Mouse (Mus musculus): ENCODE results near the gene Hist1h3g. TPM values are rescaled to one million over a fixed set of nuclear protein-coding genes. Genes with fewer than 3 reads are reported as not detected.

Gene Hist1h3g
- polyA plus RNA-seq, 2 experiments from 2014 or later, result 1.1 TPM; not detected in 1

- ATAC-seq, result peak; percentile 62
Observed at GRCm38 (mm10) chr13:23581408-23582218, 46.4 kb downstream of the Hist1h3g start, which contains the start of gene Hist1h4d. Gene Hist1h4d, plus strand, starts transcription at chr13:23581598.

- ATAC-seq, result no peak
Observed at GRCm38 (mm10) chr13:23582219-23583056, 47.2 kb downstream of the Hist1h3g start.

- ATAC-seq, result no peak
Observed at GRCm38 (mm10) chr13:23583387-23584068, 48.3 kb downstream of the Hist1h3g start.

- ATAC-seq, result no peak
Observed at GRCm38 (mm10) chr13:23584331-23584730, 49.1 kb downstream of the Hist1h3g start.

- ATAC-seq, result peak; percentile 37
Observed at GRCm38 (mm10) chr13:23585029-23585441, 49.8 kb downstream of the Hist1h3g start.

Other genes with a start within 250 kb of the Hist1h3g start
- 10 to 100 TPM; 29.2 to 34.1 TPM for gene Zfp322a, start 166.2 kb upstream of the Hist1h3g start, polyA plus RNA-seq (2017; shearing (Covaris generic))
- 10 to 100 TPM; 10.4 to 11.1 TPM for gene Abt1, start 111.6 kb upstream of the Hist1h3g start, polyA plus RNA-seq (2017; shearing (Covaris generic))
- not detected for gene Btn1a1, start 69.5 kb upstream of the Hist1h3g start, polyA plus RNA-seq (2017; shearing (Covaris generic))
- not detected for gene Btn2a2, start 46.6 kb upstream of the Hist1h3g start, polyA plus RNA-seq (2017; shearing (Covaris generic))
- gene Hist1h4h, start 4.4 kb upstream of the Hist1h3g start, polyA plus RNA-seq (2017; shearing (Covaris generic)), result 1 to 10 TPM; 2.7 to 3.2 TPM
- not detected for gene Hist1h2af, start 1.5 kb upstream of the Hist1h3g start, polyA plus RNA-seq (2017; shearing (Covaris generic))
- gene Hist1h2bh, start 8.0 kb downstream of the Hist1h3g start, polyA plus RNA-seq (2017; shearing (Covaris generic)), result under 1 TPM in 1 of 2 experiments, not detected in 1; 0.38 TPM
- 1 to 10 TPM in 1 of 2 experiments, not detected in 1; 1.1 TPM for gene Hist1h3f, start 8.6 kb downstream of the Hist1h3g start, polyA plus RNA-seq (2017; shearing (Covaris generic))
- gene Hist1h4f, start 16.2 kb downstream of the Hist1h3g start, polyA plus RNA-seq (2017; shearing (Covaris generic)), result 1 to 10 TPM in 1 of 2 experiments, not detected in 1; 2.8 TPM
- under 1 TPM; 0.31 to 0.79 TPM for gene Hist1h1d, start 17.8 kb downstream of the Hist1h3g start, polyA plus RNA-seq (2017; shearing (Covaris generic))
- 1 to 10 TPM in 1 of 2 experiments, under 1 TPM in 1; 0.86 to 1.6 TPM for gene Hist1h3e, start 26.9 kb downstream of the Hist1h3g start, polyA plus RNA-seq (2017; shearing (Covaris generic))
- gene Hist1h2ae, start 35.8 kb downstream of the Hist1h3g start, polyA plus RNA-seq (2017; shearing (Covaris generic)), result 10 to 100 TPM; 26.7 to 59.1 TPM
- 1 to 10 TPM; 4.0 to 5.7 TPM for gene Hist1h2bg, start 36.0 kb downstream of the Hist1h3g start, polyA plus RNA-seq (2017; shearing (Covaris generic))
- gene Hist1h2bf, start 38.8 kb downstream of the Hist1h3g start, polyA plus RNA-seq (2017; shearing (Covaris generic)), result under 1 TPM in 1 of 2 experiments, not detected in 1; 0.83 TPM
- gene Hist1h2ad, start 39.0 kb downstream of the Hist1h3g start, polyA plus RNA-seq (2017; shearing (Covaris generic)), result 1 to 10 TPM in 1 of 2 experiments, not detected in 1; 2.3 TPM
- not detected for gene Hist1h3d, start 40.3 kb downstream of the Hist1h3g start, polyA plus RNA-seq (2017; shearing (Covaris generic))
- 10 to 100 TPM; 36.8 to 39.3 TPM for gene Hist1h4d, start 46.2 kb downstream of the Hist1h3g start, polyA plus RNA-seq (2017; shearing (Covaris generic))
- 1 to 10 TPM; 1.5 to 1.7 TPM for gene Hist1h2be, start 85.7 kb downstream of the Hist1h3g start, polyA plus RNA-seq (2017; shearing (Covaris generic))
- gene Hist1h1e, start 87.1 kb downstream of the Hist1h3g start, polyA plus RNA-seq (2017; shearing (Covaris generic)), result 10 to 100 TPM; 11.9 to 13.5 TPM
- under 1 TPM in 1 of 2 experiments, not detected in 1; 0.28 TPM for gene Hist1h2ac, start 148.5 kb downstream of the Hist1h3g start, polyA plus RNA-seq (2017; shearing (Covaris generic))
- 1 to 10 TPM in 1 of 2 experiments, under 1 TPM in 1; 0.85 to 5.4 TPM for gene Hist1h2bc, start 148.8 kb downstream of the Hist1h3g start, polyA plus RNA-seq (2017; shearing (Covaris generic))
- gene Hist1h1t, start 160.4 kb downstream of the Hist1h3g start, polyA plus RNA-seq (2017; shearing (Covaris generic)), result not detected
- 1 to 10 TPM in 1 of 2 experiments, under 1 TPM in 1; 0.57 to 7.4 TPM for gene Hist1h4c, start 163.0 kb downstream of the Hist1h3g start, polyA plus RNA-seq (2017; shearing (Covaris generic))
- under 1 TPM in 1 of 2 experiments, not detected in 1; 0.80 TPM for gene Hfe, start 175.4 kb downstream of the Hist1h3g start, polyA plus RNA-seq (2017; shearing (Covaris generic))
- 10 to 100 TPM in 1 of 2 experiments, 1 to 10 TPM in 1; 5.3 to 15.2 TPM for gene Hist1h1c, start 203.4 kb downstream of the Hist1h3g start, polyA plus RNA-seq (2017; shearing (Covaris generic))
- 1 to 10 TPM in 1 of 2 experiments, not detected in 1; 2.4 TPM for gene Hist1h3c, start 210.2 kb downstream of the Hist1h3g start, polyA plus RNA-seq (2017; shearing (Covaris generic))
- under 1 TPM in 1 of 2 experiments, not detected in 1; 0.73 TPM for gene Hist1h2bb, start 211.3 kb downstream of the Hist1h3g start, polyA plus RNA-seq (2017; shearing (Covaris generic))
- gene Hist1h2ab, start 215.7 kb downstream of the Hist1h3g start, polyA plus RNA-seq (2017; shearing (Covaris generic)), result 1 to 10 TPM; 9.5 to 10.0 TPM
- gene Hist1h3b, start 216.8 kb downstream of the Hist1h3g start, polyA plus RNA-seq (2017; shearing (Covaris generic)), result not detected
- 1 to 10 TPM in 1 of 2 experiments, not detected in 1; 2.8 TPM for gene Hist1h4b, start 221.6 kb downstream of the Hist1h3g start, polyA plus RNA-seq (2017; shearing (Covaris generic))
- 1 to 10 TPM in 1 of 2 experiments, not detected in 1; 3.1 TPM for gene Hist1h4a, start 225.8 kb downstream of the Hist1h3g start, polyA plus RNA-seq (2017; shearing (Covaris generic))
- 1 to 10 TPM in 1 of 2 experiments, under 1 TPM in 1; 0.73 to 1.7 TPM for gene Hist1h3a, start 227.0 kb downstream of the Hist1h3g start, polyA plus RNA-seq (2017; shearing (Covaris generic))
- 1 to 10 TPM; 5.1 to 7.8 TPM for gene Hist1h1a, start 228.2 kb downstream of the Hist1h3g start, polyA plus RNA-seq (2017; shearing (Covaris generic))
- gene Trim38, start 234.5 kb downstream of the Hist1h3g start, polyA plus RNA-seq (2017; shearing (Covaris generic)), result not detected